Mouse (Mus musculus) urinary bladder, postnatal 36 days (tissue): Measurements from ENCODE around the gene 4921511C20Rik.

Experiments used
- DNase-seq, 2 experiments: peaks; one replicate each; pipeline ENCODE4 v3.0.0; 2022; ENCODE audit warnings: low spot score in 2 of 2, mixed read lengths in 1 of 2

4921511C20Rik gene

DNA sequence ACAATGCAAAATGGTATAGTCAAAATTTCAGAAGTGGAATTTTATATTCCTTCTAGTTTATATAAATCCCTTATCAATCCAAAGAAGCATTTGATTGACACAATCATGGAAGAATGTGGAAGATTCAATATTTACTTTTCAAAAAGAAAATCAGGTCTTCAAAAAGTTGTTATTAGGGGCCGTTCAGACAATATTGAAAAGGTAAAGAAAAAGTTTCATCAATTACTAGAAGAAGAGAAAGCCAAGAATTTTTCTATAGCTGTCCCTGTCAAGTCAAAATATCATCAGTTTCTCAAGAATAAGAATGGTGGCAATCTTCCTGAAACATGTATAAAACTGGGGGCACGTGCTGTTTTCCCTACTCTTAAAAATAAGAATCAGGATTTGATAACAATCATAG, at the start of gene 4921511C20Rik:
4921511C20Rik (plus strand) TSS at position 301 of the 400 bp plus-strand sequence.
- no peak for DNase-seq
